Mouse (Mus musculus) ES-E14 (cell line): ENCODE results near the gene Mpst. TPM values are rescaled to one million over a fixed set of nuclear protein-coding genes. Genes with fewer than 3 reads are reported as not detected.

Source experiments
- DNase-seq: peaks from one replicate; pipeline ENCODE4 v3.0.0-alpha.2; 2013; ENCODE audit warnings: low read depth, low spot score
- H3K27ac ChIP-seq: 2 replicates; pipeline ENCODE4 v1.5.1; 2012; ENCODE audit warnings: low read depth, mild to moderate bottlenecking, low read length, moderate library complexity, mixed read lengths; ENCODE audit not compliant: poor library complexity, insufficient read depth, severe bottlenecking
- H3K36me3 ChIP-seq: 2 replicates; pipeline ENCODE4 v1.6.1; 2012; ENCODE audit warnings: mild to moderate bottlenecking, low read length, moderate library complexity, mixed read lengths; ENCODE audit not compliant: control insufficient read depth, poor library complexity, insufficient read depth, severe bottlenecking
- H3K4me1 ChIP-seq, 2 experiments: fragments of 150-350 bp in 1 of 2; sonication (generic) in 1 of 2; 2 replicates each; pipeline ENCODE4 v1.6.1; 2012; ENCODE audit warnings: low read length in 2 of 2, mild to moderate bottlenecking in 1 of 2, mixed read lengths in 1 of 2; ENCODE audit not compliant: control insufficient read depth in 2 of 2, insufficient read depth in 2 of 2, poor library complexity in 1 of 2
- H3K4me3 ChIP-seq, 2 experiments: fragments of 150-350 bp in 1 of 2; sonication (generic) in 1 of 2; 2 replicates each; pipeline ENCODE4 v1.5.1; 2012; ENCODE audit warnings: low read length in 2 of 2, low read depth in 1 of 2, mild to moderate bottlenecking in 1 of 2, mixed read lengths in 1 of 2; ENCODE audit not compliant: insufficient read depth in 1 of 2, poor library complexity in 1 of 2, severe bottlenecking in 1 of 2
- H3K9ac ChIP-seq: 2 replicates; pipeline ENCODE4 v1.6.1; 2012; ENCODE audit warnings: low read depth, mild to moderate bottlenecking, low read length, mixed read lengths; ENCODE audit not compliant: poor library complexity, insufficient read depth, severe bottlenecking
- H3K9me3 ChIP-seq: fragments of 150-350 bp; sonication (generic); 2 replicates; pipeline ENCODE4 v1.6.1; 2012; ENCODE audit warnings: low read depth, mild to moderate bottlenecking, low read length; ENCODE audit not compliant: control insufficient read depth, insufficient read depth
- CHD2 ChIP-seq: IDR thresholded peaks from 2 replicates; pipeline ENCODE4 v1.6.1; 2014; ENCODE audit warnings: mild to moderate bottlenecking, low read depth, low read length, inconsistent platforms
- HCFC1 ChIP-seq: IDR thresholded peaks from 2 replicates; pipeline ENCODE4 v1.6.1; 2012; ENCODE audit warnings: low read length, inconsistent platforms, borderline replicate concordance; ENCODE audit not compliant: insufficient read depth
- MAFK ChIP-seq: IDR thresholded peaks from 2 replicates; pipeline ENCODE4 v1.6.1; 2014; ENCODE audit warnings: mild to moderate bottlenecking, low read depth, low read length, inconsistent platforms; ENCODE audit not compliant: insufficient read depth
- ZC3H11A ChIP-seq: IDR thresholded peaks from 2 replicates; pipeline ENCODE4 v1.6.1; 2012; ENCODE audit warnings: low read depth, mild to moderate bottlenecking, inconsistent platforms, low read length, borderline replicate concordance
- ZNF384 ChIP-seq: IDR thresholded peaks from 2 replicates; pipeline ENCODE4 v1.6.1; 2012; ENCODE audit warnings: low read depth, low read length, inconsistent platforms
- in situ Hi-C, 2 experiments: fragments of 600-800 bp; cut with MboI; formaldehyde crosslinking; loops; one replicate each; pipeline ENCODE4 v1.15.1; 2025; ENCODE audit warnings: low sequenced_read_pairs in 2 of 2, inconsistent platforms in 1 of 2; ENCODE audit not compliant: unreplicated experiment in 2 of 2
- total RNA-seq: library from RNA; depleted of rRNA; stranded (reverse); fragments of 300-350 nt; gene quantifications from 2 replicates; pipeline ENCODE4 v1.2.3, GENCODE M21; 2012; rRNA removed

Gene Mpst
- total RNA-seq, 1 experiment: 15.1 TPM

- no peak for TF ChIP-seq HCFC1
- no peak for TF ChIP-seq ZNF384
- TF ChIP-seq ZC3H11A: no peak
- TF ChIP-seq CHD2: no peak
- no peak for TF ChIP-seq MAFK
- Histone ChIP-seq H3K27ac (no peak overlapping the region), H3K9me3 (no peaks in the 10 kb centered on the region), H3K36me3 (no peaks in the 10 kb centered on the region), H3K4me3 (no peak overlapping the region), H3K4me1 (no peaks in the 10 kb centered on the region), H3K9ac (no peak overlapping the region)
- no peak for DNase-seq
- in situ Hi-C loops: no loop called here
These were observed 56.8 kb downstream of the Mpst start for GRCm38 (mm10) chr15:78462981-78463380.

Other genes starting within 250 kb of the Mpst start
- gene Ift27, start 232.3 kb upstream of the Mpst start, total RNA-seq: 12.6 and 12.8 TPM in 2 replicates
- gene Pvalb, start 200.0 kb upstream of the Mpst start, total RNA-seq: not detected in 2 replicates
- gene Ncf4, start 161.6 kb upstream of the Mpst start, total RNA-seq: 0.31 TPM in 1 of 2 replicates, not detected in the other
- 0.09 TPM in 1 of 2 replicates, not detected in the other for gene Csf2rb2, start 100.7 kb upstream of the Mpst start, total RNA-seq
- 0.05 and 1.1 TPM in 2 replicates for gene Csf2rb, start 80.7 kb upstream of the Mpst start, total RNA-seq
- not detected in 2 replicates for gene Tex33, start 10.5 kb upstream of the Mpst start, total RNA-seq
- 14.9 and 22.4 TPM in 2 replicates for gene Tst, start 509 bp upstream of the Mpst start, total RNA-seq
- 24.7 and 28.0 TPM in 2 replicates for gene Kctd17, start 22.1 kb downstream of the Mpst start, total RNA-seq
- 0.49 and 0.63 TPM in 2 replicates for gene Tmprss6, start 62.2 kb downstream of the Mpst start, total RNA-seq
- gene Il2rb, start 88.9 kb downstream of the Mpst start, total RNA-seq: 0.62 TPM in 1 of 2 replicates, not detected in the other
- gene C1qtnf6, start 125.0 kb downstream of the Mpst start, total RNA-seq: 1.1 and 1.8 TPM in 2 replicates
- gene Sstr3, start 138.3 kb downstream of the Mpst start, total RNA-seq: 0.11 and 0.18 TPM in 2 replicates
- 2.6 and 2.9 TPM in 2 replicates for gene Rac2, start 166.4 kb downstream of the Mpst start, total RNA-seq
- 2.3 and 2.7 TPM in 2 replicates for gene Cyth4, start 190.6 kb downstream of the Mpst start, total RNA-seq